Mouse (Mus musculus): ENCODE measurements at regions not wholly inside any gene's neighbourhood (a gene's known extent, or its start where the extent isn't known, plus 50 kb on each side); places are given as distances from the start of the nearest gene placed in this dataset.
A peak's percentile ranks its signal among the peaks of the same experiment; 100 is the strongest.
"Not testable (repeated sequence)": the region's sequence is repeated elsewhere in the genome, so short reads cannot be mapped to it uniquely, and the experiment has no call there.

GRCm38 (mm10) chr10:26139100-26140093, 60.5 kb upstream of the Tmem200a start:
- peak in 1 of 2 experiments; percentile 26 for DNase-seq (ENCODE audit: low spot score in 2 of 2)

GRCm38 (mm10) chr10:26152586-26152985, 73.7 kb upstream of the Tmem200a start:
- no peak for DNase-seq (ENCODE audit: low spot score in 2 of 2)

GRCm38 (mm10) chr10:26158786-26159185, 70.7 kb upstream of the Samd3 start:
- no peak for DNase-seq (ENCODE audit: low spot score in 2 of 2)

GRCm38 (mm10) chr10:26161139-26161538, 68.4 kb upstream of the Samd3 start:
- DNase-seq (ENCODE audit: low spot score in 2 of 2) = not testable (repeated sequence)

- DNase-seq (ENCODE audit: low spot score in 2 of 2) = no peak
Measured at GRCm38 (mm10) chr10:26164531-26164930, 65.0 kb upstream of the Samd3 start.

- DNase-seq (ENCODE audit: low spot score in 2 of 2) = no peak
Measured at GRCm38 (mm10) chr10:26177591-26177990, 51.9 kb upstream of the Samd3 start.

GRCm38 (mm10) chr10:26178356-26178755, 51.2 kb upstream of the Samd3 start:
- DNase-seq (ENCODE audit: low spot score in 2 of 2) = no peak

All from urinary bladder, postnatal 36 days (tissue).